Mouse (Mus musculus): Measurements from ENCODE around the gene Jup. TPM values are rescaled to one million over a fixed set of nuclear protein-coding genes. Genes with fewer than 3 reads are reported as not detected.

The Jup gene
- 10 to 100 TPM; 31.0 to 35.6 TPM for total RNA-seq (2021)
- long read RNA-seq, transcript Jup-201 (14 exons, 3,205 nt): major isoform, 23 of 34 reads
- long read RNA-seq, partial matches to known transcripts: 1 of 34 reads
- long read RNA-seq, other reads (novel, unspliced or antisense): 9 of 34 reads

DNA sequence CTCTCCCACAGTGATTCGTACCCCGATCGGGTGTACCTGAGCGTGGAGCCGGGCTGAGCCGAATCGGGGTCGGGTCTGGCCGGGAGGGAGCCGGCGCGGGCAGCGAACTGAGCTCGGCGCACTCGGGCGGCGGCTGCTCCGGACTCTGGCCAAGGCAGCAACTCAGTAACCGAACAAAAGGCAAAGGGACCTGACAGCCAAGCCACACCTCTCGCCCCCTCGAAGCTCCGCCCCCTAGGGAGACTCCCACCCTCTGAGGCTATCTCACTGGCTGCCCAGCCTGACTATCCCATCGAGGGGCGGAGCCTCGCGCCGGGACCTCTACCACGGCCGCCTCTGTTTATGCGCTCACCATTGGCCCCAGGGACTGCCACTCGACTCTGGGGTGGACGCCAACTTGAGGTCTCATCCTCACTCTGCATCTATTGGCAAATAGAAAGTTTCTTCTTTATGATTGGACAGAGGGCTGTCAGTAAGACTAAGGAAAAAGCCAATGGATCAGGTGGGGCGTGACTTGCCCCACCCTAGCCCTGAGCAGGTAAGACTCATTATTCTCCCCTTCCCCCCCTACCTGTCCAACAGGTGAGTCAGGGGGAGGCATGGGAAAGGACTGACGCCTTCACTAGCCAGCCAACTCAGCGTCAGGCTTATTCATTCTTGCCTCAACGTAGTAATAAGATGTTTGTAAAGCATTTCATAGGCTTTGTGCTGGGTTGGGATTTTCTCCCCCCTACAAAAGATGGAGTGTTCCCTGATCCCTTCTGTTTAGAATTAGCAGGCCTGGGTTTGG, at the start of gene Jup:
TSS of gene Jup (minus strand) at position 164 of the 790 bp plus-strand sequence.
- peak; percentile 99 to 100 for DNase-seq (ENCODE audit: low spot score in 2 of 2)

DNA sequence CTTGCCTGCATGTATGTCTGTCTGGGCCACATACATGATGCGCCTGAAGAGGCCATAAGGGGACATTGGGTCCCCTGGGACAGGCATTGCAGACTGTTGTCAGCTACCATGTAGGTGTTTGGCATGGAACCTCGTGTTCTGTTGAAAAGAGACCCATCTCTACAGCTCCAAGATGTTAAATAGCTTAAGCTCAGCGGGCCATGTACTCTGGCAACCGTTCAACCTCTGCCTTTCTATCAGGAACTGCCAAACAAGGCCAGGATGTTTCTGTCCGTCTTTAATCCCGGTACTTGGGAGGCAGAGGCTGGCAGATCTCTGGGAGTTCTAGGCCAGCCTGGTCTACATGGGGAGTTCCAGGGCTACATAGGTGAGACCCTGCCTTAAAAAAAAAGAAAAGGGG, 45.1 kb upstream of the Jup start:
- peak in 1 of 2 experiments; percentile 29 for DNase-seq (ENCODE audit: low spot score in 2 of 2)

DNA sequence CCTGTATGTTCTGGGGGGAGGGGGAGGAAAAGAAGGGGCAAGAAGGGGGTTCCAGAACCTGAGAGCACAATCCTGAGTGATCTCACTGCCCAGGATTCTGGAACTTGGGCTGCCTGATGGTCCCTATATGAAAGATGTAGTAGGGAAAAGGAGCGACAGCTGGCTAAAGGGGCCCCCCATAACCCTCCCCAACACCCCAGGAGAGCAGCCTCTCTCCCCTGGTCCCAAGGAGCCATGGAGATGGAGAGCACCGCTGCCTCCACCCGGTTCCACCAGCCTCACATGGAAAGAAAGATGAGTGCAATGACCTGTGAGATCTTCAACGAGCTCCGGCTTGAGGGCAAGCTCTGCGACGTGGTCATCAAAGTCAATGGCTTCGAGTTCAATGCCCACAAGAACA, 44.2 kb upstream of the Jup start, which contains the start of the genes Nt5c3b and Klhl10:
TSS of gene Nt5c3b (minus strand) at position 12 of the 400 bp plus-strand sequence.
TSS of gene Klhl10 (plus strand) at position 121 of the 400 bp plus-strand sequence.
- no peak for DNase-seq (ENCODE audit: low spot score in 2 of 2)

DNA sequence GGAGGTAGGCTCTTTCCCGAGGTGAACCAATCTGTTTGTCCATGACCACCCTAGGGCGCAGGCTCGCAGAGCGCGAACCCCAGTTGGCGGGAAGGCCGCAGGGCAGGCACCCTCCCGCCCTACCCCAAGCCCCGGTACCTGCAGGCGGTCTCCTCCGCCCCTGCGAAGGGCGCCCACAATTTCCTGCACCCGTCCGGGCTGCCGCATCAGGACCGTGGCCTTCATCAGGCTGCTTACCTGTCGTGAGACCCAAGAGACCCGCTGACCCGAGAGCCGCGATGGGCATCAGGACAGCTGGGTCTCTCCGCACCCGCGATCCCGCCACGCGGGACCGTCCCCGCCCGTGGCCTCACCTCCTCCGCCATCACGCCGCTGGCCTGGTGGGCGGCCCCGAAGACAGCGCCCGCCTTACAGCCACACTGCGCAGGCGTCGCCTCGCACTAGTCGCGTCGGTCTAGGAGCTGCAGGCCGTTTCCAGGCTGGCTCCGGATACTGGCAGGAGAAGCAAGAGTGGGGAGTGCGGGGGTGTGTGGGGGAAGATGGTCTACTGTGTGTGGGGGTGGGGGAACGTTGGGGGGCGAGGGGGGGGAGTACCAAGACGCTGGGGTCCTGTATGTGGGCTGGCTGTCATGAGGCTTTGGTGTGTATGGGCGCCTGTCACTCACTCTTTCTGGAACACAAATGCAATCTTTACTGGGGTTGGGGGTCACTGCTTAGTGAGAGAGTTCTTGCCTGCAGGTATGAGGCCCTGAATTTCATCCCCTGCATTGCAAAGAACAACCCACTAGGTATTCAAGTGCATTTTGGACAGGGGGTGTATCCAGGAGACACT, 43.3 kb upstream of the Jup start:
- peak; percentile 77 to 87 for DNase-seq (ENCODE audit: low spot score in 2 of 2)

DNA sequence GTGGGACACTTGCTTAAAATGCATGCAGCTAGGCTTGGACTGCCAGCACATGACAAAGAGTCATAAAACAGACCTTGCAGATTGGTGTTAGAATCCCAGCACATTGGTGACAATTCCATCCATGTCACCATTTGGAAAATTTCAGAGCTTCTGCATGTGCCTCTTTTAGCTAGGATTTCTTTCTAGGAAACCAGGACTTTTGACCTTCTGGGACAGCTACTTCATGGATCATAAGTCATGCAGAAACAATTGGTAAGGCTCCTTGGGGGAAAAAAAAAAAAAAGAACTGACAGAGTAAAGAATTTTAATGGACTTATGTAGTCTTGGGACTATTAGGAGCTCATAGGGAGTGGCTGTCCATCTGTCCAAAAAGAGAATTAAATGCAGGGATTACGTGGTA, 40.3 kb upstream of the Jup start:
- DNase-seq (ENCODE audit: low spot score in 2 of 2): no peak

DNA sequence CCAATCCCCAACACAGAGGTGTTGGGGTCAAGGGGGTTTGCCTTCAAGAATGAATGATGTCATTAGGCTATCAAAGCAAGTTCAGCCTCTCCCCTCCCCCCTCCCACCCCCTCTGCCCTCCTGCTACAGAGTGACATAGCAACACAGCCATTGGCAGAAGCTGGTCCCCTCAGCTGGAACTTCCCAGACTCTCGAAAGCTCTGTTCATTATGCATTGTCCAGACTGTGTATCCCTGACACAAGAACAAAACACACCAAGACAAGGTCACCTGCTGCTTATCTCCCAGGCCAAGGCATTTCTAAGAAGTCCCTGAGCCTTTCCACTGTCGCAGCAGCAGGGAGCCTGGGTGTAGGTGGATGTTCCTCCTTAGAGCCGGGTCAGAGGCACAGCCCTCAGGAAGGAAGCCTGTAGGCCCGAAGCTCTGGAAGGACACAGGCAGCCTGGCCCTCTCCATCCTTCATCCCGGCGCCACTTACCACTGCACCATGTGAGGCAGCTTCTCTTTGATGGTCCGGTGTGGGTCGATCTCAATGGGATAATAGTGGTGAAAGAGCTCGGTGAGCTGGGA, 38.2 kb upstream of the Jup start:
- DNase-seq (ENCODE audit: low spot score in 2 of 2): no peak

DNA sequence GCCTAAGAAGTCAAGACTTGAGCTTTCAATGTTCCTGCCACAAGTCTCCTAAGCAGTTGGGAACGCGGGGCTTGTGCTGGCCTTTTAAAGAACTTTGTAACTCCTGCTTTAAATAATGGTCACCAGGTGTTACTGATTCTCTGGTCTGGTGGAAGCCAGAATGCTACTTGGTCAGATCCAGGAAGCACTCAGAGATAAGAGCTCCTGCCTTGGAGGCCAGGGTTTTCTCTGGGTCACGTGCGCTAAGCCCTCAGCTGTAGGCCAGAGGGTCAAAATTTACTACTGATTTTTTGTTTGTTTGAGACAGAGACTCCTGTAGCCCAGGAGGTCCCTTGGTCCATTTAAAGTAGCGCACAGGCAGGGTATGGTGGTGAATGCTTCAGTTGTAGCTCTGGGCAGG, 34.4 kb upstream of the Jup start:
- no peak for DNase-seq (ENCODE audit: low spot score in 2 of 2)

DNA sequence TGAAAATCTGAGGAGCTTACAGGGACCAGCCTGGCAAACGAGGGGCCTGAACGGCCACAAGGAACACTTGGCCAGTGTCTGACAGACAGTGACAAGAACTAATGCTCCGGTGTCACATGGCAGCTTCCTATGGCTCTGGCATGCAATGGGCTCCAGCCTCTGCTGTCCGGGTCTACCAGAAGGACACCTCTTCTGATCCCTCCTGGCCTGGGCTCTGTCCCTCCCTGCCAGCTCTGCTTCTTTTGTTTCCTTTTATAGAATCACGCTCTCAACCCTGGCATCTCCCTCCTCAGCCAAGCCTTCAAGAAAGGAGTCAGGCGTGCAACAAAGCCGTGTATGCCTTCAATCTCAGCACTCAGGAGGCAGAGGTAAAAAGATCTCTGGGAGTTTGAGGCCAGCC, 32.5 kb upstream of the Jup start:
- no peak for DNase-seq (ENCODE audit: low spot score in 2 of 2)

DNA sequence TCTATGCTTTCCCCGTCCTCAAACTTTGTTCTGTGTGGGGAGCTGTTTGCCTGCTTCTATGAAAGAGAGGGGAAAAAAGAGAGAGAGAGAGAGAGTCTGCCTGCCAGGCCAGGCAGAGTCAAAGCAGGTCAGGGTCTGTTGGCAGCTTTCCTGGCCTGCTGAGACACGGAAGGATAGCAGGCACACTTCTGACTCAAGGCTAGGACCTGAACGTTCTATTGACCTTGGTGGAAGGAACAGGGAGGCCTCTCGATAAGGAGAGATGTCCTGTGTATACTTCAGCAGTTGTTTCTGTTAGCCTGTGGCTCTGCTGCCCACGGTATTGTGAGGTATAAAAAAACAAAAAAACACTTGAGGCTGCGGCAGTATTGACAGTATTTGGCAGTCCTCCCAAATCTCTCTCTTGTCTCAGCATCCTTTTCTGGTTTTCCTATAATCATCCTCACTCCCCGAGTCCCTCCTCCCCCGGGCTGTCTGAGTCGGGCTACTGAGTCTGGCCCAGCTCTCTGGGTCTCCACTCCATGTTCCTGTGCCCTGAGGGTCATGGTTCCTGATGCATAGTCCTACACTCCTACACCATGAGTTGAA, 31.1 kb upstream of the Jup start:
- peak in 1 of 2 experiments; percentile 28 for DNase-seq (ENCODE audit: low spot score in 2 of 2)

DNA sequence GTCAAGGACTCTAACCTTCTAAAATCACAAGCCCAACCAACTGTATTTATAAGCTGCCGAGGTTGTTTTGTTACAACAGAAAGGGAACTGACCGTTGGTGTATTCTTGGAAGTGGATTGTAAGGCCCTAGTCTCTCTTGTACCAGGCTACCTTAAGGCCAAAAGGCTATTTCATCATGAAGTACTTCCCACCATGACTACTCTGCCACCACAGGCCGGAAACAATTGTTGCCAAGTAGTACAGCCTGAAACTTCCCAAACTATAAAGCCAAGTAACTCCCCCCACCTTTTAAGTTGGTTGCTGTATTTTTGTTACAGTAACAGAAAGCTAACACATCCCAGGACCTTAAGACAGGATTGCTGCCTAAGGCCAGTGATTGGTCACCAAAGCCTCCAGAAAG, 29.3 kb upstream of the Jup start:
- no peak for DNase-seq (ENCODE audit: low spot score in 2 of 2)

DNA sequence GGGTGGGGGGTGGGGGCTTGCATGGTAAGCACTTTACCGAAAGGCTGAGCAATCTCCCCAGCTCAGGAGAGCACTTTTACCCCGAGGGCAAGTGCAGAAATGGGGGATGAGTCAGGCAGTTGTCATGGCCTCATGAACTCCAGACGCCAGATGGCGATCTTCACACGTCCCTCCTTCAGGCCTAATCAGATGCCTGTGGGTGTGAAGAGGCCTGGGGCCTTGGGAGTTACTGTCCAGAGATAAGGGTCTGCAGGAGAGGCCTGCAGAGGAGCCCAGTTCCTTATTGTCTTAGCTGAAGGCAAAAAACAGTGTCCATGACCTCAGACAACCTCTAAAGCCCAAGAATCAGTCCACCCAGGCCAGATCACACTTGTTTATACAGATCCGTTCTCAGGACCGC, 28.3 kb upstream of the Jup start:
- DNase-seq (ENCODE audit: low spot score in 2 of 2): peak; percentile 31 to 81

DNA sequence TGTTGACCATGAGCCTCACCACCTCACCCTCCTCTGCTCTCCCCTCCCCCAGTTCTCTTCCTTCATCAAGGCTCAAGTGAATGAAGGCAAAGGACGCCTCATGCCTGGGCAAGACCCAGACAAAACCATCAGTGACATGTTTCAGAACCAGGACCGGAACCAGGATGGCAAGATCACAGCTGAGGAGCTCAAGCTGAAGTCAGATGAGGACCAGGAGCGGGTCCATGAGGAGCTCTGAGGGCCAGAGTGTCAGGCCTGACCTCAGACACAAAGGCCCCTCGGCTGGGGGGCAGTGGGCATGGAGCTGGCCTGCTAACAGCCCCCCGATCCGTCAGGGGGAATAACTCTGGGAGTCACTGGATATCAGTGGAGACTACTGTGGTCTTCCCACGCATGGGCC, 26.3 kb upstream of the Jup start:
- DNase-seq (ENCODE audit: low spot score in 2 of 2): no peak

DNA sequence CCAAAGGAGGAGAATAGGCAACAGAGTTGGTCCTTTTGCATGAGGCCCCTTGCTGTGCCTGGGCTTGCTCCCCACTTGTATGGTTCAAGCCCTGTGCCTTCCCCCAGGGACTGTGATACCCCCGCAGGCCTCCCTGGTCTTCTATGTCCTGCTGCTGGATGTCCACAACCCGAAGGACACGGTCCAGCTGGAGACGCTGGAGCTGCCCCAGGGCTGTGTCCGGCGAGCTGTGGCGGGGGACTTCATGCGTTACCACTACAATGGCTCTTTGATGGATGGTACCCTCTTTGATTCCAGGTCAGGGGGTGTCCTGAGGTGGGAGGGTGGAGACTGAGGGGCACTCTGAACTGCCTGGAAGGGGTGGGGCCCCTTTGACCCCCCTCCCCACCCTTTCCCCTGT, 24.0 kb upstream of the Jup start:
- no peak for DNase-seq (ENCODE audit: low spot score in 2 of 2)

DNA sequence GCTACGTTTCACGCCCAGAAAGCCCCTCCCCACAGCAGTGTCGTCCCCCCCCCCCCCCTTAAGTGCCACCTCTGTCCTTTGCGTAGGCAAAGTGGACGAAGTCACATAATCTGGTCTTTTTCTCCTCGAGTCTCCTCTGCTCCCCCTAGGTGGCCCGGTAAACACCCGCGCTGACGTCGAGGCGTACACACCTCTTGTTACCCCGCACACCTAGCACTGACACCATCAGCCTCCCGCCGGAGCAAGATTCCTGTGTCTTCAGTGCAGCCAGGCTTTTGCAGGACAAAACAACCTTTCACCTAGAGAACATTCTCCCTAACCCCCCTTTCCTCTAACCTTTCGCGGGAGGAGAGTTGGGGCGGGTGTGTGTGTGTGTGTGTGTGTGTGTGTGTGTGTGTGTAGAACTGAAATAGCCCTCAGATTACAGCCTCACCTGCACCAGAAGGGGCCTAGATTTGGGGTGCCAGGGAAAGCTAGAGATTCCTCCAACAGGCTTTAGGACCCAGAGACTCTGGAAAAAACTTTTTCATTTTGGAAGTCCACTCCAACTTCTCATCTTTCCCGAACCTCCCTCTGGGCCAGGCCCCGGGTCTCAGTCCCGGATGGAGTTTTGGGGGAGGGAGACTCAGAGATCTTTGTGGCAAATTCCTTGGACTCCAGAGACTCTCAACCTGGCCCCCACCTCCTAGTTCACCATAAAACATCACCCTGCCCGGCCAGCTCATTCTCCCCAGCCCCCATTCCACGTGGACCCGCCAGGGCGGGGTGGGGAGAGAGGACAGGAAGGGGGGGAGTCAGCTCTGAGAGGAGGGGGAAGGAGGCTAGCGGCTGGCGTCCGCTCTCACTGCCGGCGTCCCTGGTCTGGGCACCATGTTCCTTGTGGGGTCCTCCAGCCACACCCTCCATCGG, 17.6 kb upstream of the Jup start, which contains the start of gene Fkbp10:
TSS of gene Fkbp10 (plus strand) at position 784 of the 909 bp plus-strand sequence.
- DNase-seq (ENCODE audit: low spot score in 2 of 2): no peak

DNA sequence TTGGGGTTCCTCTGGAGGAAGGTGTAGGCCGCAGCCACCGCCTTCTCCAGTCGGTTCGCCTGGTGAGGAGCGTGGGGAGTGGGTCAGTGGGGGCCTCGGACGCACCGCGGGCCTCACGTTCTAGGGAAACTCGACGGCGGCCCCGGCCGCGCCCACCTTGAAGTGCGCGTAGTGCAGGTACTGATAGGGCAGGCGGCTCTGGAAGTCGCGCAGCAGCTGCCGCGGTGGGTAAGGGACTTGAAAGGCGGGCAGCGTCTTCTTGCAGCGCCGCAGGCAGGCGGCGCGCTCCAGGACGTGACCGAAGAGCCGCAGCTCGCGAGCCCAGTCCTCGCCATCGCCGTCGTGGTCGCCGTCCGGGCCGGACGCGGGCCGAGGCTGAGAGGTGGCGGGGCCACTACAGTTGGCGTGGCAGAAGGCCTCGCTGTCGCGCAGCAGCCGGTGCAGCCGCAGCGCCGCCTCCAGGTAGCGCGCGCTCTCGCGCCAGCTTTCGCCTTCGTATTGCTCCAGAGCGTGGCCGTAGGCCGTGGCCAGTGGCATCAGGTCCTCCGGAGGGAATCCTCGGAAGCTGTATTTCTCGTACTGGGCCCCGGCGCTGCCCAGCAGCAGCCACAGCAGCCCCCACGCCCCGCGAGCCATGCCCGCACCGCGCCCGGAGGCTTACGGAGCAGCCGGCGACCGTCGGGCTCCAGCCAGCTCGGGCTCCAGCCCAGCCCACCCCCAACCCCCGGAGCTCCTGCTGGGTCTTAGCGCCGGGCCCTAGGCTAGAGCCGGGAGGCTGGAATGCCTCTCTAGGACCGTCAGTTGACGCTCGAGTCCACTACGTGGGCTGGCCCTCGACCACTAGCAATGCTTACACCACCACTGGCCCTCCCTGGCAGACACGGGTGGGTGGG, 16.7 kb upstream of the Jup start, which contains the start of gene P3h4:
TSS of gene P3h4 (minus strand) at position 816 of the 893 bp plus-strand sequence.
- peak; percentile 56 to 76 for DNase-seq (ENCODE audit: low spot score in 2 of 2)

DNA sequence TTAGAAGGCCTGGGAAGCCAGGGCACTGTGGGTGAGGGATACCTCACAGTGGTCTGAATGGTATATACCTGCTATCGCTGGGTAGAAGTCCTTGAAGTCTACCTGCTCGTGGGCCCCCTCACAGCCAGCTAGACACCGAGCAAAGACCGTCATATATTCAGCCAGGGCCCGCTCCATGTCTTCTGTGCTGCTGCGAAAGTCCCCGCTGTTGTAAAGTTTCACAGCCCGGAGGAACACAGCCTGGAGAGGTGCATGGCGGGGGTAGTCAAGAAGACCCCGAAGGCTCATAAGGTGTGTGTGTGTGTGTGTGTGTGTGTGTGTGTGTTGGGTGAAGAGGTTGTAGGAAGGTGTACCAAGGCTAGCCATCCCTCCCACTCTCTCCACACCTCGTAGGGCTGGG, 16.0 kb upstream of the Jup start:
- DNase-seq (ENCODE audit: low spot score in 2 of 2): no peak

DNA sequence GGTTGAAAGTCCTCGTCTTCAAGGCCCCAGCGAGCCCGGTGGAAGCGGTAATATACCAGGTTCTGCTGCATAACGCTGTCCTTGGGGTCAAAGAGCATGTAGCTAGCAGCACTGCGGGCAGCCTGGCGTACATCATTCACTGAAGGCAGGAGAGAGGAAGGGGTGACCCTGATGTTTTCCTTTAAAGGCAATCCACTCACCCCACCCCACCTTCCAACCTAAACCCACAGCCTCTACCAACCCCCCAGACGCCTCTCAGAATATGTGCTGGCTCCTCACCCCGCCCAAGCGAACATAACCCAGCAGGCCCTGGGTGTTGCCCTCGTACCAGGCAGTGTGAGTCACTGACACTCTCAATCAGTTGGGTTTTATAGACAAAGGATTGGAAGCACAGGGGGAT, 14.2 kb upstream of the Jup start:
- DNase-seq (ENCODE audit: low spot score in 2 of 2): no peak

DNA sequence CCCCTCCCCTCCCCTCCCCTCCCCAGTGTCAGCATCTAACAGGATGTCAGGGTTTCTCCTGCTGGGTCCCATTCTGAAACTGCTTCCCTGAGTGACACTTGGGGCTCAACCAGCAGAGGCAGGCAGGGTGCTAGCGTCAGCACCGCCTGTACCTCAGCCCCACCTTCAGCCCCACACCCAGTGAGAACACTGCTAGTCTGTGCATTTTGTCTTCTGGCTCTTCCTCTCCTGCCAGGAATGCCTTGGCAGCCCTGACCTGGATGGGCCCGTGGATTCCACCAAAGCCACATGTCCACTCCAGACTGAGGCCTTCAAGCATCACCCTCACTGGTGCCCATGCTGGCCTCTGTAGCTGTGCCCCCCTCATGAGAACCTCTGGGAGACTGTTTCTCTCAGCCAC, 12.1 kb upstream of the Jup start:
- DNase-seq (ENCODE audit: low spot score in 2 of 2): no peak

Data from layer of hippocampus, adult 18-20 months (tissue).